Mouse (Mus musculus): ENCODE measurements around the gene Ftl1.
A peak's percentile ranks its signal among the peaks of the same experiment; 100 is the strongest.
"Not testable (repeated sequence)": the region's sequence is repeated elsewhere in the genome, so short reads cannot be mapped to it uniquely, and the experiment has no call there.

Ftl1 gene

DNA sequence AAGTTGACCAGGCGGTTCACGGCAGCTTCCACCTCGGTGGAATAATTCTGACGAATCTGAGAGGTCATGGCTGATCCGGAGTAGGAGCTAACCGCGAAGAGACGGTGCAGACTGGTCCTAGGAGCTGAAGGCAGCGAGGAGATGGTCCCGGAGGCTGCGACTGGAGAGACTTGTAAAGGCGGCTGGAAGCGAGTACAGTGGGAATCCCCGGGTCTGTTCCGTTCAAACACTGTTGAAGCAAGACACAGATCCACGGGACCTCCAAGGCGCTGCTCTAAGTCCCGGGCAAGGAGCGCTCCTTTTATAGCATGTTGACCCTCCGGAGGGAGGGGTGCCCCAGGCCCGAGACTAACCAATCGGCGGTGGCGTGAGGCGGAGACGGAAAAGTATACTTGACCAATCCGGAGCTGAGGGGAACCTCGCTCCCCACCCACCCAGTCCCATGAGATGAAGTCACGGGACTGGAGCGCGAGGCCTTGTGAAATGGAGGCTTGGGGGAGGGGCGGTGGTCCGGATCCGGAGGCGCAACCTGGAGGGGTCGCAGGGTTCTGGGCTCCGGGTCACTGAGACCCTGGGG is at the start of gene Ftl1:
Ftl1 (minus strand) TSS at position 321 of the 577 bp plus-strand sequence.
- DNase-seq (ENCODE audit: low read depth), result peak; percentile 96

DNA sequence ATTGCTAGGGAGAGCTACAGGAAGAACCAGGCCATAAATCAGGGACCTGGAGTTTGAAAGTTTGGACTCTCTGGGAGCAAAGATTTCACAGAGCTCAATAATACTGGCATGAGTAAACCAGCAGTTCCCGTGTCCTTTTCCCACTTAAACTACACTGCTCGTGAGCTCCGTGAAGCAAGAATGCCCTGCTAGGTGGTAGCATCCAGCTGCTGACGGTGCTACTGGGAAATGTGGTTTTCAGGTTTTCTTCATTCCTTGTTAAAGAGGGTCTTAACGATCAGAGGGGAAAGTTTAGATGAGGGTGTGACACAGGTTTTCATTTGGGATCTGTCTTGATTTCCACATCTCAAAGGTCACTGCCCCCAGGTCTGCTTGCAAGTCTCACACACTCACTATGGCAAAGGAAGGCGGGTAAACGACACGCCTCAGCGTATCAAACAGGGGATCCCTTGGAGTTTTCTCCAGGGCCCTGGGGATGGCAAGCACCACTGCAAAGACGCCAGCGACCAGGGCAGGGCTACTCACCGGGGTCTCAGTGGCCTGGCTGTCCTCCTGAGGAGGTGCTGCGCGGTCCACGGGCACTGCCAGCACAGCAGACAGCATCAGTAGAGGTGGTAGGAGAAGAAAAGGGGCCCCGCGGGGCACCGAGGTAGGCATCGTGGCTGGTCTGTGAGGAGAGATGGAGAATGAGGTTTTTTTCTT is 49.6 kb upstream of the Ftl1 start:
- no peak for DNase-seq (ENCODE audit: low read depth)

DNA sequence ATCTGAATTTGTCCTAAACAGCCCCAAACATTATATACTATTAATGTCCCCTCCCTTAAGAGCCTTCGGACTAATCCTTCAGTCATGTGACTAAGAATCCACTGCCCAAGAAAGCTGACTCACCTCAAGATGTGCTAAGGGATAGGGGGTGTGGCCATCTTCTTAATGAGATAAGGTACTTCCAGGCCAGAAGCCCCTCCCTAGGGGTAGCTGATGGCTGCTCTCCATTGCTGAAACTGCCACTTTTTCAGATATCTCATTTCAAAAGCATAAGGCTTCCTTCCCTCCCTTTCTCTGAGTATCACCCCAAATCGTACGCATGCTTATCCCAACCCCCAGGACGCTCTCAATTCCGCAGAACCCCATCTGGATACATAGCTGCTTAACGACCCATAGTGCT is 48.9 kb upstream of the Ftl1 start:
- no peak for DNase-seq (ENCODE audit: low read depth)

DNA sequence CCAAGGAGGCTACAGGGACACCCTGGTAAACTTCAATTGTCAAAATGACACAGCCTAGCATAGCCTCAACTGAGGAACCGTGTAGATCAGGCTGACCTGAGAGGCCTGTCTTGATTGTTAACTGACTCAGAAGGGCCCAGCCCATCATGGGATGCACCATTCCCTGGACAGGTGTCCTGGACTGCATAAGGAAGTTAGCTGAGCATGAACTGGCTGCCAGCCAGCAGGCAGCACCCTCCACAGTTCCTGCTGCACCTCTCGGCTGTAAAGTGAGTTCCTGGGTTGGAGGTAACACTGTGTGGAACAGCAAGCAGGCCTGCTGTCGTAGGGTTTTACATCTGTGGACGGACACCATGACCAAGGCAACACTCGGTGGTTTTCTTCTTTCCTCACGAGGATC is 47.9 kb upstream of the Ftl1 start:
- DNase-seq (ENCODE audit: low read depth), result no peak

DNA sequence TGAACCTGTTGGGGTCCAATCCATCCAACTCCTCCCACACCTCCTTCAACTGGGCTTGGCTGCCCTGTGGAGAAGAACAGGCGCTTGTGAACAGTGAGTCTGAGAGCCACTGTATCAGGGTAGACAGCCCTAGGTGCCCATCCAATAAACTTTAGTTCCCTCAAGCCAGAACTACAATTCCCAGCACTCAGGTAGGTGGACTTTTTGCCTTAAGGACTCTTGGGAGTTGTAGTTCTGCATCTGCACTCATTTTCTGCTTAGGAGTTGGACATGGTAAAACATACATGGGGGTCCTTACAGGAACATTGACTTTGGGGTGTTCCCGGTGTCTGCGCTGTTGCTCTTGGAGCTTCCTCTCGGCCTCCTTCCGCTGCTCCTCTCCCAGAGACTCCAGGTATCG is 38.7 kb upstream of the Ftl1 start:
- DNase-seq (ENCODE audit: low read depth), result no peak

DNA sequence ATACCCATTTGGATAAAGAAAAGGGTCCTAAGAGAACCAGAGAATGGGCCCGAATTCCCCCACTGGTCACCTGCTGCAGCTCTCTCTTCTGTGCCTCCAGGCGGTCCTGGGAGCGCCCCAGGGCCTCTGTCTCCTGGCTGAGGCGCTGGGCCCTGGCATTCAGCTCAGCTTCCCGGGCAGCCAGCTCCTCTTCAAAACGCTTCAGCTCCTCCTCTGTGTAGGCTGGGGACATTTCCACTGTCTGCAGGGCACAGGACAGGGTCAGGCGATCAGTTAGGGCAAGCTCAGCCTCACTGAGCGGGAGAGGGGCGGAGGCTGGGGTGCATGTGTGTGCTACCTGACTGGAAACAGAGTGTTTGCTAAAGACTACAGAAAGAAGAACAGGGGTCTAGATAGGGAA is 34.9 kb upstream of the Ftl1 start:
- no peak for DNase-seq (ENCODE audit: low read depth)

DNA sequence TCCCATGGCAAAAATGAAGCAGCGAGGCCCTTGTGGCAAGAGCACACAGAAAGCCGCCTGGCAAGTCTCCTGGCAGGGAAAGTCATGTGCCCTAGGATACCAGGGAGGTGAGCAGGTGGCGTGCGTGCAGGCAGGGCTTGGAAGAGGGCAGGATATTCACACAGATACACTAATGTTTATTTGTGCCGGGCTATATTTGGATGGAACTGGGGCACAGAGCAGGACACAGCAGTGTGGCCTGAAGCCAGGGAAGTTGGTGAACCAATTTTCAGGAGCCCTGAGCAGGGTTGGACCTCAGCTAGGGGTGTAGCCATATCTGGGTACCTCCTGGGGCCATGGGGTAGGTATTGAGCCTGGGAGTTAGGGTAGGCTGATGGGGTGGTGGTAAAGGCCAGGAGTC is 33.3 kb upstream of the Ftl1 start:
- DNase-seq (ENCODE audit: low read depth), result no peak

DNA sequence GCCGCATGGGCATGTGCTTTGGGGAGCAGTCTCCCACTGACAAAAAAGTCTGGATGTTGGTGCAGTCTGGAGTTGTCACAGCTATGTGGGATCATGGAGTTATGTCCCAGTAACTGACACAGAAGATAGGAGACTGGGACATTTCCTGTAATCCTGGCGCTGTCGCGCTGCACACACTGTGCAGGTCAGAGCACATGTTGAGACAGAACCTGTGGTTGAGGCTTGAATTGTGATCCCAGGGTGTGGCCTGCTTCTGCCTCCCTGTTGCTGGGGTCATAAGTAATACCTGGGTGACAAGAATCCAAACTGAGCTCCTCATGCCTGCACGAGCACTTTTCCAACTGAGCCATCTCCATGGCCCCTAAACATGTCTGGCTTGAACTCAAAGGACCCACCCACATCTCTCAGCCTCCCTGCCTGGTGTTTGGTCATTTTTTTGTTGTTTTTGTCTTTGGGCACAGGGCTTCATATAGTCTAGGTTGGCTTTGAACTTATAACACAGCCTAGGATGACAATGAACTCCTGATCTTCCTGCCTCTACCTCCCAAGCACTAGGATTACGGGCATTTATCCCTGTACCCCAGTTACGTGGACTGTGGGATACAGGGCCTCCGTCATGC is 32.7 kb upstream of the Ftl1 start:
- DNase-seq (ENCODE audit: low read depth), result no peak

DNA sequence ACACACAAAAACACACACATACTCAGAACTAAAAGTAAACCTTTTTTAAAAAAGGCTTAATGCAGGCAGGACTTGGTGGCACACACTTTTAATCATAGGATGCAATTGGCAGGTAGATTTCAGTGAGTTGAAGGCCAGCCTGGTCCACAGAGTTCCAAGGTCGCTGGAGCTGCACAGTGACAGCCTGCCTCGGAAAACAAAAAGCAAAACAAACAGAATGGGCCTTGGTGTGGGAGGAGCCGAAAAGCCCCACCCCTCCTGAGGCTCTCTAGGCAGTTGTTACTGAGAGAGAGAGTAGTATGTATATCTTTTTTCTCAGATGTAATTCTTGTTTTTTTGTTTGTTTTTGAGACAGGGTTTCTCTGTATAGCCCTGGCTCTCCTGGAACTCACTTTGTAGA is 31.6 kb upstream of the Ftl1 start:
- DNase-seq (ENCODE audit: low read depth), result no peak

DNA sequence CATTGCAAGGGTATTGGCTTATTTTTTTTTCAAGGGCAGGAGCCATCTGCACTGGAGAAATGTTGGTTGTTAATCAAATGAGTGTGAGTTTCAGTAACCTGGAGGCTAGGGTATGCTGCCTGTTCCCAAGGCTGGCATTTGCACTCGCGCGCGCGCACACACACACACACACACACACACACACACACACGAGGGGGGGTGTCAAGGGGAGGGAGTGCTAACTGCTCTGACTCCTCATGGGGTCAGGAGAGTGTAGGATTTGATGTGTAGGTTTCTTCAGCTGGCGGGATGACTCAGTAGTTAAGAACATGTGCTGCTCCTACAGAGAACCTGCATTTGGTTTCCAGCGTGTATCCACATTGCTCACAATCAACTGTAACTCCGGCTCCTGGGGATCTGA is 31.1 kb upstream of the Ftl1 start:
- no peak for DNase-seq (ENCODE audit: low read depth)

DNA sequence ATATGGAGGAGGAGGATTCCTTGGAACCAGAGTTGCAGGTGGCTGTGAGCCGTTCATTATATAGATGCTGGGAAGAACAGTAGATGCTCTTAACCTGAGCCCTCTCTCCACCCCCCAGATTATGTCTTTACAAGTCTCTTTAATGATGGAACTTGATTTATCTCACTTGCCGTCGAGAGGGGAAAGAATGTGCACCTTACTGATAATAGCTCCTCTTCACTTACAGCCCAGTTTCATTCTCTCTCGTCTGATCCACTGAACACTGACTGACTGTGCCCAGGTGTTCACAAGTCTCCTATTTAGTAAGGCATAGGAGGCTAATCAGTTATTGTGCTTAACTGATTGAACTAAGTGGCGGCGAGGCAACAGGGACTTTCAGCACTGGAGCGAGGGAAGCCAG is 29.9 kb upstream of the Ftl1 start:
- no peak for DNase-seq (ENCODE audit: low read depth)

DNA sequence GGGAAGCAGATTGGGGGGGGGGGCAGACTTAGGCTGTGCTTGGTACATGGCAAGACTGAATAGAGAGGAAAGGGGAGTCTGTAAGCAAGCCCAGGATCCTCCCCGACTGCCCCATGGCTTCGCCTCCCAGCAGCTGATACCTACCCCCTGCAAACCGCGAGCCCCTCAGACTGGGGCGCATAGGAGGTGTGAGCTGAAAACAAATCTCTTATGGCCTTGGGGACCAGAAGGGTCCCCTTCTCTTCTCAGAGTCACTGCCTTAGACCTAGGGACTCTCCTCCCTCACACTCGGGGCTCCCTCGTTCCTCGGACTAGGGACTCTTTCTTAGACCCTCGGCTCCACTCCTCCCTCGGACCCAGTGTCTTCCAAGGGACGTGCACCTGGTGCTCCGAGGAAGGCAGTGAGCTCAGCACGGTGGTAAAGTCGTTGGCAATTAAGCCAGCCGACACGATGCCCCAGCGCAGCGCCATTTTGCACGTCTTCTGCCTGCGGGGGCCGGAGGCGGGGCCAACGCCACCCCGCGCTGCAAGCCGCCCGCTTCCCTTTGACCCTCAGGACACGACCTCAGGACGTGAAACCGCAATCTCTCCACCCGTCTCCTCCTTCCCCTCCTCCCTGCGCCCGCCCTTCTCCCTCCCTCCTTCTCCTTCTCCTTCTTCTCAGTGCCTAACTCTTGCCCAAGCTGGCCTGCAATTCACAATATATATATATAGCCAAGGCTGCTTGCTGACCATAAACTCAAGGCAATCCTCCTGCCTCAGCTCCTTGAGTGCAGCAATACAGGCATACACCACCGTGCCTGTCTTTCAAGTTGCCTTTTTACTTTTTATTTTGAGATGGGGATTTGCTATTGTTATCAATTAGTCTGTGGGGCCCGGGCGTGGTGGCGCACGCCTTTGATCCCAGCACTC is 28.9 kb upstream of the Ftl1 start, which contains the start of gene Dhdh:
Dhdh (minus strand) TSS at position 513 of the 912 bp plus-strand sequence.
- peak; percentile 43 for DNase-seq (ENCODE audit: low read depth)

DNA sequence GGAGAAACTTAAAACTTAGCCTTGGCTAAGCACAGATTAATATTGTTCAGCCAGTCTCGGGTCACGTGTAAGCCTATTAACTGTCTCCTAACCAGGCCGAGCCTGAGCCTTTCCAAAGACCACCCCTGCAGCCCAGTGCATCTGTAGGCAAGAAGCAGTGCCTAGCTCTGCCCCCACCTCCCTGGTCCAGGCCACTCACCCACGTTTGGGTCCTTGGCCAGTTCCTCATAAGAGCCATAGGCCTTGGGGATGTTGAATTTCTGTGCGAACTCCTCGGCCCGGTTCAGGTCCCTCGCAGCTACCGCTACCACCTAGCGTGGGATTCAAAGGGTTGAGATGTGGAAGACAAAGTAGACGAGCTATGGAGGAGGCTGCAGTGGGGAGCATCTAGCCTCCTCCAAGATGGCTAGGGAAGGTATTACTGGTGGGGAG is 28.2 kb upstream of the Ftl1 start:
- no peak for DNase-seq (ENCODE audit: low read depth)

DNA sequence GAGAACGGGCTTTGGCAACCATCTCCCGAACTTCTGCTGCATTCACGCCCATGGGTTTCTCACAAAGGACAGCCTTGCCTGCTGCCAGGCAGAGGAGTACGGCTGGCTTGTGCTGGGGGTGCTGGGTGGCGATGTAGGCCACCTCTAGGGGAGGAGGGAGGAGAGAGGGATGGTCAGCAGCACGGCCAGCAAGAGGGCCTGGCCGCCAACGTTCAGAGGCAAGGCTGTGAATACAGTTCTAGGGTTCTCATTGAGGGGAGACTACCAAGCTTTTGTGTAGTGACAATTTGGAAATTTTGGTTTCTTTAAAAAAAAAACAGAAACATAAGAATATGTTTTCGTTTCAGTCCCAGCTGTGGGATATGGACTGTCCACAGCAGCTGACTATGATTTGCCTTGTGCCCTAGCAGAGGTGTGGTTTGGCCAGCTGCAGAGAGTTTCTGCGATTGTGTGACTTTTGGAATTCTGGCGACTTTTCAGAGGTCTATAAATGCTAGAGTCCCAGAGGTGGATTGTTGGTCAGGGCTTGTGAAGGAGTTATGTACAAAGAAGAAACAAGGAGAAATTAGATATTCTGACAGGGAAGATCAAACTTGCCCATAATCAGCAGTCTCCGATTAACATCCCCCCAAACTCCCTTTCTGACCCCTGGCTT is 27.2 kb upstream of the Ftl1 start, which contains the start of gene Gm45808:
Gm45808 (minus strand) TSS at position 51 of the 655 bp plus-strand sequence.
- DNase-seq (ENCODE audit: low read depth), result no peak

DNA sequence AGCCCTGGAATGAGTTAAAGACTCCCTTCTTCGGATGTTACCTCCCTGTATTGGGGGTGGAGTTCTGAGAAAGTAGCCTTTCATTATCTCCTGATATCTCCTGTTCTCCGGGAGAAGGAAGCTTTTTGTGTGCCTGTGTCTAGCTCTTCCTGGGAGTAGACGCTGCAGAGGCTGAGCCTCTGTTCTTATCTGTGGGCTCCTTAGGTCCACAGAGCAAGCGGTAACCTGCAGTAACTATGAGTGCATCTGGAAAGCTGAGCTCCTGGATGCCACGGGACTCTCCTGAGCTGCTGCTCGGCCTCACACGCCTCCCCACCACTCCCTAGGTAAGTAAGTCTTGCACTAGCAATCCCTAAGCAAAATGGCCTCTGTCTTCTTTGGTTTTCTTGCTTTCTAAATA is 26.5 kb upstream of the Ftl1 start:
- DNase-seq (ENCODE audit: low read depth), result no peak

DNA sequence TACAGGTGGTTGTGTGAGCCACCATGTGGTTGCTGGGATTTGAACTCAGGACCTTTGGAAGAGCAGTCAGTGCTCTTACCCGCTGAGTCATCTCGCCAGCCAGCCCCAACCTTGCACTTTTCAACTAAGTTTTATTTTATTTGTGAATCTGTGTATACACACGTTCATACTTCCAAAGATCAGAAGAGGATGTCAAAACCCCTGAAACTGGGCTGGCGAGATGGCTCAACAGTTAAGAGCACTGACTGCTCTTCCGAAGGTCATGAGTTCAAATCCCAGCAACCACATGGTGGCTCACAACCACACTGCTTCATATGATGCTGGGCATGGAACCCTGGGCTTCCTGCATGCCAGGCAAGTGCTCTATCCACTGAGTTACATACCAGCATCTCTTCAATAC is 25.3 kb upstream of the Ftl1 start:
- not testable (repeated sequence) for DNase-seq (ENCODE audit: low read depth)

DNA sequence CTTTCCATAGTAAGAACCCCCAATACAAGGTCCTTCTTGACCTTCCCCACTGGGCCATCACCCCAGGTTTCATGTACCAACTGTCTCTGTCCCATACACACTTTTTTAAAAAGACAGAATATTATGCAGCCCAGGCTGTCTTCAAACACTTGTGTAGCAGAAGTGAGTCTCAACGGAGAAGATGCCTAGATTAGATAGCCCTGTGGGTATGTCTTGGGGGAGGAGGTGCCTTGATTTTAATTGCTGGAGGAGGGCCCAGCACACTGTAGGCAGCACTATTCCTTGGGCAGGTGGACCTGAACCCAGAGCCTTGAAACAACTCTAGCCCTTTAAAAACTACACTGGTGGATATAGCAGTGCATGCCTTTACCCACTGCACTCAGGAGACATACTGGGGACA is 22.5 kb upstream of the Ftl1 start:
- no peak for DNase-seq (ENCODE audit: low read depth)

DNA sequence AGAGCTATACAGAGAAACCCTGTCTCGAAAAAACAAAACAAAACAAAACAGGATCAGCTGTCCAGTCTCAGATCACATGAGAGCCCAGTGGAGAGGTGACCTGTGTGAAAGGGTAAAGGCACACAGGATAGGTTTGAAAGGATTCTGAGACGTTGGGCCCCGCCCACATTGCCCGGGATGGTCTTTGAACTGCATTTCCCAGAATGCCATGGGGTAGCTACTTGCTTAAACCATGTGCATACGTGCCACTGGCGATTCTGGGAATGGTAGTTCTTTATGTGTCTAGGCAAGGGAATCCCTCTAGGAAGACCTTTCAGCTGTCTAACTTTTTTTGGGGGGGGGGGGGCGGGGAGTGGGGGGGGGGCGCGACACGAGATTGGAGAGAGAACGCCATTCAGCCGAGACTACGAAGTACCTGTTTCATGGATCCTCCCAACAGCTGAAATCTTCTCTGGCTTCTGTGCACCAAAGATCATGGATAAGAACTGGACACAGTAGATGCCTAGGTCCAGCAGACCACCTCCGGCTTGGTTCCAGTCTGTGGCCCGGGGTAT is 21.8 kb upstream of the Ftl1 start, which contains the start of gene Tulp2:
Tulp2 (plus strand) TSS at position 504 of the 554 bp plus-strand sequence.
- DNase-seq (ENCODE audit: low read depth), result peak; percentile 67

DNA sequence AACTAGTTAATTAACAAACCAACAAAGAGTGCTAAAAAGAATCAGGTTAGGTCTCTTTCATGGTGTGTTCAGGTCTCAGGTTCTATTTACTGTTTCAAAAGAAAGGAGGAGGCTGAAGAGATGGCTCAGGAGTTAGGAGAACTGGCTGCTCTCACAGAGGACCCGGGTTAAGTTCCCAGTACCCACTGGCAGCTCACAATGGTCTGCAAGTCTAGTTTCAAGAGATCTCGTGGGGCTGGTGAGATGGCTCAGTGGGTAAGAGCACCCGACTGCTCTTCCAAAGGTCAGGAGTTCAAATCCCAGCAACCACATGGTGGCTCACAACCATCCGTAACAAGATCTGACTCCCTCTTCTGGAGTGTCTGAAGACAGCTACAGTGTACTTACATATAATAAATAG is 20.6 kb upstream of the Ftl1 start:
- DNase-seq (ENCODE audit: low read depth), result not testable (repeated sequence)

DNA sequence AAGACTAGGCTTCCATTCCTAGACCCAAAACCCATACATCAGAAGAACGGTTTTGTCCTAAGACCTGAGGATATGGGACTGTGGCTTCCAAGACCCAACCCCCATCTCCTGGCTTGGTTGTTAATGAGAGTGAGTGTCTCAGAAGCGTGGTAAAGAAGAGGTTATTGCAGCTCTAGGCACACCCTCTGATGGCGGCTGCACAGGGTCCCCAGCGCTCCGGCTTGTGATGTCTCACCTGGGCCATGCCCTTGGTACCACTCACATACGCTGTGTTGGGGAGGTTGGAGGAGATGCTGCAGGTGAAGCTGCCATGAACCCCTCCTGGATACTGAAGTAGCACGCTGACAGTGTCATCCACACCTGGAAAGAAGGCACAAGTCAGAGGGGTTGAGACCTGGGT is 19.1 kb upstream of the Ftl1 start:
- DNase-seq (ENCODE audit: low read depth), result no peak

DNA sequence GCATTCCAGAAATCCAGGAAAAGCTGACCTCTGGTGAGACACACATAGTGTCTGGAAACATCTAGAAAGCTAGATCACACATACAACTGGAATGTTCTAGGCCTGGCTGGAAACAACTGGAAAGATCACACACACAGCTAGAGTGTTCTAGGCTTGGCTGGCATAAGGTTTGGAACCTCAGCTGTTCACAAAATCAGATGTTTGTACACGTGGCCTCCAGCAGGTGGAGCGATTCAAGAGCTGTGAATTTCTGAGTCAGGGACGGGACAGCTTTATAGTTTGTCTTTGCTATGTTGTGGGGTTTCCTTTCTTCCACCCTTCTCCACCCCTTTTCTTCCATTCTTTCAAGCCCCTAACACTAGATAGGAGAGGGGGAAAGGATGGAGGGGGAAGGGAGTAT is 17.3 kb upstream of the Ftl1 start:
- peak; percentile 82 for DNase-seq (ENCODE audit: low read depth)
